In the genomic region with DNA sequence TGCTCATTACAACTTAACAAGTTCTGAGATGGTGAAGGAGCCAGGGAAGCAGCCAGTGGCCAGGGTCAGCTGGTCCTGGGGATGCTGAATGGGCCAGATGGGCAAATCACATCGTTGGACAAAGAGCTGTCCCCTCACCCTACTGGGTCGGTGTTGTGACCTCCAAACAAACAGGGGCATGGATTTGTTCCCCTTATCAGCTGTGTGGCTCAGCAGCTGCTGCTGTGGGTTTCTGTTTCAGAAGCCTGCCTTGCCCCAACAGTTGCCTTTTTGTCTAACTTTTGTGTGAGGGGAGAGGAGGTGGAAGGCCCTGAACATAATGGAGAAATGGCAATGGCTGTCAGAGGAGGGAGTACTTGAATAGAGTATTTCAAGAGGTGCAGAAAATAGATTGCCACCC, we compare ENCODE assay signal across 20 mouse cellular contexts. TPM values are rescaled to one million over a fixed set of nuclear protein-coding genes. Genes with fewer than 3 reads are reported as not detected.
A peak's percentile ranks its signal among the peaks of the same experiment; 100 is the strongest.
DNase-seq lines count a peak whose midpoint lies in the region; ATAC-seq and TF ChIP-seq lines count a peak whose summit lies in the region.
"Had no signal": no experiment of that assay in that cellular context is flagged by ENCODE, and none has a peak within 500 bp of the region (broad histone marks: within the 10 kb centered on the region; RNA-seq: fewer than 3 reads in every experiment).

No protein-coding gene starts in this region.

- DNase-seq in heart, embryonic 10.5 days (ENCODE audit: low spot score) = no peak
- peak; percentile 22 for DNase-seq in A20 (ENCODE audit: low read depth, low spot score)
- DNase-seq in brain, embryonic 14.5 days (ENCODE audit: low read depth) = peak; percentile 45
- peak; percentile 24 for DNase-seq in embryonic facial prominence, embryonic 14.5 days (ENCODE audit: low spot score)
- DNase-seq in urinary bladder, postnatal 25 days (ENCODE audit: low spot score) = no peak
- DNase-seq: adrenal gland, postnatal 10 days; cerebellum, adult 9-11 months; heart, adult 11 months; heart, postnatal 36 days; kidney, adult 2 months; kidney, postnatal 10 days; liver, postnatal 0 days; lung, postnatal 4 days; midbrain, embryonic 14.5 days; spleen, adult 18-20 months; thymus, postnatal 36 days had no signal

- 25% methylated on average over 2 of the region's 2 CpGs for WGBS in heart, embryonic 10.5 days
- WGBS in heart, embryonic 12.5 days = 23% methylated on average over 2 of the region's 2 CpGs
- 6% methylated on average over 2 of the region's 2 CpGs for WGBS in embryonic facial prominence, embryonic 14.5 days
- 18% methylated on average over 2 of the region's 2 CpGs for WGBS in intestine, postnatal 0 days

- H3K9me3 ChIP-seq in heart, embryonic 10.5 days = no peaks in the 10 kb centered on the region
- H3K9me3 ChIP-seq in heart, embryonic 12.5 days (replicated peaks) = no peaks in the 10 kb centered on the region
- H3K9me3 ChIP-seq in embryonic facial prominence, embryonic 14.5 days (ENCODE audit: control insufficient read depth, low read length) = no peaks in the 10 kb centered on the region
- H3K9me3 ChIP-seq in intestine, postnatal 0 days (ENCODE audit: control insufficient read depth) = no peaks in the 10 kb centered on the region
- H3K9me3 ChIP-seq: limb, embryonic 10.5 days had no signal

- no peak overlapping the region for H3K9ac ChIP-seq in heart, embryonic 12.5 days
- no peak overlapping the region for H3K9ac ChIP-seq in embryonic facial prominence, embryonic 14.5 days (ENCODE audit: low read depth, low read length)
- no peak overlapping the region for H3K9ac ChIP-seq in intestine, postnatal 0 days (ENCODE audit: low read depth, low read length)
- H3K9ac ChIP-seq: liver, postnatal 0 days had no signal

- 0 out of 2 replicates have a peak, but pooled peaks cover 12% of the 10 kb centered on the region for H3K27me3 ChIP-seq in heart, embryonic 10.5 days (ENCODE audit: insufficient read depth, poor library complexity, severe bottlenecking)
- no peaks in the 10 kb centered on the region for H3K27me3 ChIP-seq in heart, embryonic 12.5 days (replicated peaks)
- H3K27me3 ChIP-seq in embryonic facial prominence, embryonic 14.5 days (replicated peaks; ENCODE audit: control insufficient read depth, insufficient read depth, low read length) = no peaks in the 10 kb centered on the region
- no peaks in the 10 kb centered on the region for H3K27me3 ChIP-seq in intestine, postnatal 0 days (replicated peaks; ENCODE audit: control insufficient read depth, insufficient read depth, low read length)

- H3K4me1 ChIP-seq in heart, embryonic 10.5 days = peaks cover 13% of the 10 kb centered on the region
- H3K4me1 ChIP-seq in heart, embryonic 12.5 days (replicated peaks) = peaks cover 15% of the 10 kb centered on the region
- H3K4me1 ChIP-seq in embryonic facial prominence, embryonic 14.5 days (ENCODE audit: control insufficient read depth, insufficient read depth, low read length) = peaks cover 3% of the 10 kb centered on the region
- H3K4me1 ChIP-seq in intestine, postnatal 0 days (replicated peaks; ENCODE audit: control insufficient read depth, insufficient read depth, low read length) = no peaks in the 10 kb centered on the region

- no peak overlapping the region for H3K4me3 ChIP-seq in heart, embryonic 10.5 days
- H3K4me3 ChIP-seq in heart, embryonic 12.5 days = no peak overlapping the region
- no peak overlapping the region for H3K4me3 ChIP-seq in embryonic facial prominence, embryonic 14.5 days (ENCODE audit: low read depth, low read length)
- H3K4me3 ChIP-seq in intestine, postnatal 0 days (ENCODE audit: low read depth, low read length) = no peak overlapping the region
- H3K4me3 ChIP-seq: limb, embryonic 10.5 days had no signal

- H3K36me3 ChIP-seq in heart, embryonic 10.5 days = no peaks in the 10 kb centered on the region
- no peaks in the 10 kb centered on the region for H3K36me3 ChIP-seq in heart, embryonic 12.5 days
- H3K36me3 ChIP-seq in embryonic facial prominence, embryonic 14.5 days (ENCODE audit: control insufficient read depth, insufficient read depth, low read length) = no peaks in the 10 kb centered on the region
- no peaks in the 10 kb centered on the region for H3K36me3 ChIP-seq in intestine, postnatal 0 days (ENCODE audit: control insufficient read depth, insufficient read depth)
- H3K36me3 ChIP-seq: limb, embryonic 10.5 days had no signal

- no peak for TF ChIP-seq POLR2A in brain, embryonic 14.5 days (IDR thresholded peaks at IDR 0.05; ENCODE audit: borderline replicate concordance, extremely low read depth, insufficient read depth, insufficient read length, poor library complexity, severe bottlenecking)

- TF ChIP-seq CTCF in brain, embryonic 14.5 days (IDR thresholded peaks at IDR 0.05; ENCODE audit: borderline replicate concordance, extremely low read depth, insufficient read depth, insufficient read length) = no peak
- TF ChIP-seq CTCF in intestine, postnatal 0 days (IDR thresholded peaks at IDR 0.05; ENCODE audit: low read depth) = no peak

- H3K27ac ChIP-seq in heart, embryonic 10.5 days = 0 out of 2 replicates have a peak overlapping the region, but pooled peaks have one; percentile 29
- H3K27ac ChIP-seq in heart, embryonic 12.5 days (ENCODE audit: poor library complexity, severe bottlenecking) = no peak overlapping the region
- H3K27ac ChIP-seq in embryonic facial prominence, embryonic 14.5 days (replicated peaks; ENCODE audit: low read depth, low read length) = no peak overlapping the region
- H3K27ac ChIP-seq in intestine, postnatal 0 days (ENCODE audit: low read depth, low read length) = no peak overlapping the region
- H3K27ac ChIP-seq: limb, embryonic 10.5 days had no signal

- no peak overlapping the region for H3K4me2 ChIP-seq in heart, embryonic 12.5 days
- no peak overlapping the region for H3K4me2 ChIP-seq in embryonic facial prominence, embryonic 14.5 days (ENCODE audit: low read depth, low read length)
- H3K4me2 ChIP-seq in intestine, postnatal 0 days (replicated peaks; ENCODE audit: low read depth) = no peak overlapping the region

- no peak for ATAC-seq in heart, embryonic 12.5 days (ENCODE audit: insufficient number of reproducible peaks, low FRiP score)
- no peak for ATAC-seq in embryonic facial prominence, embryonic 14.5 days (ENCODE audit: low read depth)
- no peak for ATAC-seq in intestine, postnatal 0 days
- ATAC-seq in megakaryocyte-erythroid progenitor cell, adult 5-6 weeks (replicated peaks; ENCODE audit: low FRiP score, low TSS enrichment, poor library complexity, severe bottlenecking) = no peak
- ATAC-seq: liver, postnatal 0 days had no signal

RNA-seq across cellular contexts. Expression of gene Me3, which starts 4.2 kb away (rescaled TPM):
- polyA plus RNA-seq in heart, embryonic 10.5 days (2016; fragmentation: Nextera tagmentation; extraction: Ambion mirVana) = 1.4 and 2.3 TPM in 2 replicates
- 2.7 and 3.8 TPM in 2 replicates for polyA plus RNA-seq in heart, embryonic 12.5 days (2016; fragmentation: Nextera tagmentation; extraction: Ambion mirVana)
- 2.0 and 3.7 TPM in 2 replicates for polyA plus RNA-seq in brain, embryonic 14.5 days (2012; rRNA removed)
- polyA plus RNA-seq in embryonic facial prominence, embryonic 14.5 days (2014; fragmentation: Nextera tagmentation; extraction: Ambion mirVana) = 1.6 and 1.9 TPM in 2 replicates
- polyA plus RNA-seq in intestine, postnatal 0 days (2015; fragmentation: Nextera tagmentation; extraction: Ambion mirVana) = 3.5 and 4.1 TPM in 2 replicates
- not detected in 2 replicates for total RNA-seq in megakaryocyte-erythroid progenitor cell, adult 5-6 weeks (2014; fragmentation: Nextera tagmentation)
- not detected in 2 replicates for total RNA-seq in megakaryocyte-erythroid progenitor cell, adult 5-6 weeks (2017)

Comparison
In these comparisons a context has a peak if more than half of its experiments do, and no peak if none do; other contexts are left out.
1. DNase-seq: peak in A20 (single experiment), brain, embryonic 14.5 days (single experiment) and embryonic facial prominence, embryonic 14.5 days (single experiment); none in heart, embryonic 10.5 days (single experiment) and urinary bladder, postnatal 25 days (single experiment).